Mouse (Mus musculus) ES-Bruce4 (cell line): ENCODE results near the gene Dbn1. TPM values are rescaled to one million over a fixed set of nuclear protein-coding genes. Genes with fewer than 3 reads are reported as not detected.

ENCODE experiments used
- H3K27ac ChIP-seq: 2 replicates; pipeline ENCODE4 v1.5.1; 2012; ENCODE audit warnings: low read length, inconsistent platforms; ENCODE audit not compliant: insufficient read depth
- H3K27me3 ChIP-seq: 2 replicates; pipeline ENCODE4 v1.6.1; 2012; ENCODE audit warnings: mild to moderate bottlenecking, low read length, inconsistent platforms; ENCODE audit not compliant: control insufficient read depth, poor library complexity, insufficient read depth, severe bottlenecking
- H3K36me3 ChIP-seq: 2 replicates; pipeline ENCODE4 v1.6.1; 2012; ENCODE audit warnings: inconsistent platforms, mild to moderate bottlenecking, low read length, moderate library complexity; ENCODE audit not compliant: control insufficient read depth, poor library complexity, insufficient read depth, severe bottlenecking
- H3K4me1 ChIP-seq: one replicate; pipeline ENCODE4 v1.8.1; 2011; ENCODE audit warnings: low read length; ENCODE audit not compliant: control insufficient read depth, insufficient read depth
- H3K4me3 ChIP-seq: 2 replicates; pipeline ENCODE4 v1.5.1; 2011; ENCODE audit warnings: low read depth, mild to moderate bottlenecking, low read length
- H3K9ac ChIP-seq: 2 replicates; pipeline ENCODE4 v1.6.1; 2012; ENCODE audit warnings: low read depth, mild to moderate bottlenecking, inconsistent platforms; ENCODE audit not compliant: poor library complexity, severe bottlenecking
- H3K9me3 ChIP-seq: replicated peaks from 2 replicates; pipeline ENCODE4 v1.6.1; 2012; ENCODE audit warnings: mild to moderate bottlenecking, low read length, inconsistent platforms; ENCODE audit not compliant: control insufficient read depth, poor library complexity, insufficient read depth, severe bottlenecking
- CTCF ChIP-seq: IDR thresholded peaks from one replicate; pipeline ENCODE4 v1.8.1; 2011; ENCODE audit warnings: low read depth, low read length
- EP300 ChIP-seq: IDR thresholded peaks from 2 replicates; pipeline ENCODE4 v1.6.1; 2011; ENCODE audit warnings: low read depth, low read length; ENCODE audit not compliant: insufficient read depth
- POLR2A ChIP-seq: IDR thresholded peaks from one replicate; pipeline ENCODE4 v1.8.1; 2011; ENCODE audit warnings: low read length; ENCODE audit not compliant: insufficient read depth
- polyA plus RNA-seq: library from polyadenylated mRNA; stranded (reverse); fragments of >200 nt; gene quantifications from 2 replicates; pipeline ENCODE4 v1.2.4, GENCODE M21; 2011; ENCODE audit warnings: low read depth; ENCODE audit not compliant: missing spikeins, insufficient read depth, insufficient read length

Dbn1 gene
- polyA plus RNA-seq, 1 experiment, result 43.6 TPM

DNA sequence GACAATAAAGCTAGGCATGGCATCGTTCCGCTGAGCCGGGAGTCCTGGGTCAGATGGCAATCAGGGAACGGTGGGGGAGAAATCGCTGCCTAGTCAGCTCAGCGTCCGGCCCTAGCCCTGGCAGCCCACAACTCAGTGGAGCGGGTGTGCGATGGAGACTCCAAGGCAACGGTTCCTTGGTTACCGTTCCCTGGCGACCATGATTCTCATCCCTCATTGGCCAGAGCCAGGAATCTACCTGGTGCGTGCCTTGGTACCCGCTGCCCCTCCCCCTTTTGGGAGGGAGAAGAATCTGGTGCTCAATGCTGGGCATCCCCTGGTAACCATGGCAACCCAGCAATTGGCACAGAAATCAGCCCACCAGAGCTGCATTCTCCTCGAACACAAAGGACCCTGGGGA lies 4.3 kb downstream of the Dbn1 start:
- H3K27me3 ChIP-seq, result no peaks in the 10 kb centered on the region
- TF ChIP-seq EP300 (no peak), CTCF (no peak), POLR2A (no peak)
- no peaks in the 10 kb centered on the region for H3K9me3 ChIP-seq
- no peak overlapping the region for H3K27ac ChIP-seq
- no peaks in the 10 kb centered on the region for H3K36me3 ChIP-seq
- H3K4me3 ChIP-seq, result no peak overlapping the region
- H3K9ac ChIP-seq, result no peak overlapping the region
- H3K4me1 ChIP-seq, result no peaks in the 10 kb centered on the region

DNA sequence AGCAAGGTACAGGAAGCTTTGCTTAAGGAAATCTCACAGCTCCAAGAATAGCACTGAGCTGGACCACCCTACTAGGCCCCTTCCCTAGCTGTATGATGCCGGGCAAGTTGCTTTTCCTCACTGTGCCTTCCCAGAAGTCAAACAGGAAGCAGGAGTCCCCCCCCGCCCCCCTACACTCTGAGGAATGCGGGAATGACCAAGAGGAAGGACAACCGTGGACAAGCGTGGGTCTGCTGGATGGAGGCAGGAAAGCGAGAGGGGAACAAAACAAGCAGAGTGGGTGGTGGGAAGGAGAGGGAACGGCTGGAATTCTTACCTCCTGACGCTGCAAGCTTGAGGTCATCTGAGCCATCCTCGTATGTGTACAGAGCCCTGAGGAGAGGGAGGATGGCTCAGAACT lies 4.8 kb downstream of the Dbn1 start:
- TF ChIP-seq POLR2A (no peak), EP300 (no peak), CTCF (no peak)
- Histone ChIP-seq H3K36me3 (no peaks in the 10 kb centered on the region), H3K4me3 (no peak overlapping the region), H3K9ac (no peak overlapping the region), H3K4me1 (no peaks in the 10 kb centered on the region), H3K9me3 (no peaks in the 10 kb centered on the region), H3K27ac (no peak overlapping the region), H3K27me3 (no peaks in the 10 kb centered on the region)

DNA sequence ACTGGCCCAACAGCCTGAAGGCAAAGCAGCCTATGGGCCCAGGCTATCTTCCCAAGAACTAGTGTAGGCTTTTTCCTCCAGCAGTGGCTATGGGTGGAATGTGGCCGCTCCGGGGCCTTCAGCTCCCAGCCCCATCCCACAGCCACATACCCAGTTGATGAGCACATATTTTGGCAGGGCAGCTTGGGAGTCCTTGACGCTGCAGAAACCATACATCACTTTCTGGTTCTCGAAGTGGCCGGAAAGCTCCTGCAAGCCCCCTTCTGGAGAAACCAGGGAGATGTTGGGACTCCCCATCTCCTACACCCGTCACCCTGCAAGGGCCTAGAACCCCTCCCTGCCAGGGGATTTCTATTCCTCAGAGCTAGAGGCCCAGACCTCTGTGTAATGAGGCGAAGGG lies 5.4 kb downstream of the Dbn1 start:
- no peak for TF ChIP-seq CTCF
- TF ChIP-seq POLR2A, result no peak
- no peak for TF ChIP-seq EP300
- Histone ChIP-seq H3K27ac (no peak overlapping the region), H3K9ac (no peak overlapping the region), H3K9me3 (no peaks in the 10 kb centered on the region), H3K4me1 (no peaks in the 10 kb centered on the region), H3K27me3 (no peaks in the 10 kb centered on the region), H3K36me3 (no peaks in the 10 kb centered on the region), H3K4me3 (no peak overlapping the region)

DNA sequence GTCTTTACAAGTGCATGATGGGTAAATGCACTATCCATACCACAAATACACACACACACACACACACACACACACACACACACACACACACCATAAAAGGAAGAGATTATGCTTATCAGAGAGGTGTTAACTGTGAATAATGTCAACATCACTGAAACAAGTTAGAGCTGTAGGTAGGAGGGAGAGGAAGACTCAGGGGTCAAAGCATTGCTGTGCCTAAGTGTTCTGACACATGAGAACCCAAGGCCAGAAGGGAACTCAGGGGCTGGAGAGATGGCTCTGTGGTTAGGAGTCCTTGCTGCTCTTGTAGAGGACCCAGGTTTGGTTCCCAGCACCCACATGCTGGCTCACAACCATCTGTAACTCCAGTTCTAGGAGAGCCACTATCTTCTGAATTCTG lies 8.0 kb downstream of the Dbn1 start:
- Histone ChIP-seq H3K36me3 (no peaks in the 10 kb centered on the region), H3K27me3 (no peaks in the 10 kb centered on the region), H3K27ac (no peak overlapping the region), H3K4me1 (no peaks in the 10 kb centered on the region), H3K9me3 (no peaks in the 10 kb centered on the region), H3K9ac (no peak overlapping the region), H3K4me3 (no peak overlapping the region)
- TF ChIP-seq CTCF, result no peak
- no peak for TF ChIP-seq EP300

DNA sequence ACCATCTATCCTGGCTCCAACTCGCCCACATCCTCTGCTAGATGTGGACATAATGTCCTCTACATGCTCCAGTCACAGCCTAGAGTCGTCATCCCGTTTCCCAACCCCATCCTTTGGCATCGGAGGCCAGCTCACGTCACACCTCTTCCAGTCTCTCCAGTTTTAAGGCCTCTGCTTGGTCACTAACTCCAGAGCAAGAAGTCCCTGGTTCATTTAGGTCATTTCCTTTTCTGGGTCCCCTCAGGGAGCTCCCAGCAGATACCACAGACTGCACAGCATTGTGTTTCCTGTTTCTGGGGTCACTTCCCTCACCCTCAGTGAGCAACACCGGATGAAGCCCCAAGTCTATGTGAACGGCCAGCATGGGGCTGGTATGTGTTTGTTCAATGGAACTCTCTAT lies 8.9 kb downstream of the Dbn1 start:
- H3K4me1 ChIP-seq, result no peaks in the 10 kb centered on the region
- no peaks in the 10 kb centered on the region for H3K27me3 ChIP-seq
- H3K27ac ChIP-seq, result no peak overlapping the region
- H3K9ac ChIP-seq, result no peak overlapping the region
- H3K4me3 ChIP-seq, result no peak overlapping the region
- H3K9me3 ChIP-seq, result no peaks in the 10 kb centered on the region
- no peak for TF ChIP-seq EP300
- TF ChIP-seq CTCF, result no peak
- TF ChIP-seq POLR2A, result no peak
- H3K36me3 ChIP-seq, result no peaks in the 10 kb centered on the region

DNA sequence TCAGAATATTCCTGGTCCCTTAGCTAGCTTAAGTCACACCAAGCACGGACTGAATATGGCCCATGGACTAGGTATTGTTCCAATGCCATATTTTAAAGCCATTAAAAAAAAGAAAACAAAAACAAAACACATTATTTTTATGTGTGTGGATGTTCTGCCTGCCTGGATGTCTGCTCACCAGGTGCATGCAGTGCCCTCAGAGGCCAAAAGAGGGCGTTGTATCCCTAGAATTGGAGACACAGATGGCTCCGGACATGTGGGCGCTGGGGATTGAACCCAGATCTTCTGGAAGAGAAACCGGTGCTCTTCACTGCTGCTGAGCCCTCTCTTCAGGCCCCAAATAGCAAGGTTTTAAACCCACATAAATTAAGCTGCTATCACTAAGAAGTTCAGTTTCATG lies 9.9 kb downstream of the Dbn1 start:
- Histone ChIP-seq H3K4me1 (no peaks in the 10 kb centered on the region), H3K36me3 (no peaks in the 10 kb centered on the region)

More for the DNA sequence above, 9.9 kb downstream of the Dbn1 start:
- H3K27me3 ChIP-seq, result no peaks in the 10 kb centered on the region
- no peaks in the 10 kb centered on the region for H3K9me3 ChIP-seq
- H3K9ac ChIP-seq, result no peak overlapping the region
- H3K4me3 ChIP-seq, result no peak overlapping the region
- no peak overlapping the region for H3K27ac ChIP-seq
- peak; percentile 78 for TF ChIP-seq CTCF
- TF ChIP-seq EP300, result no peak
- no peak for TF ChIP-seq POLR2A
